Mouse (Mus musculus) myocyte (in vitro differentiated cells): ENCODE measurements around the gene Faap100.

ENCODE experiments used
- CEBPB ChIP-seq: IDR thresholded peaks from 2 replicates; pipeline ENCODE4 v1.6.1; 2011; ENCODE audit warnings: mild to moderate bottlenecking, moderate library complexity; ENCODE audit not compliant: poor library complexity, insufficient read depth, severe bottlenecking
- E2F4 ChIP-seq: IDR thresholded peaks from one replicate; pipeline ENCODE4 v1.6.1; 2011; ENCODE audit warnings: mild to moderate bottlenecking, control low read depth, moderate library complexity; ENCODE audit not compliant: insufficient read depth
- MAX ChIP-seq: IDR thresholded peaks from one replicate; pipeline ENCODE4 v1.6.1; 2011; ENCODE audit warnings: low read depth, mild to moderate bottlenecking, control low read depth
- MYOD1 ChIP-seq, 3 experiments: IDR thresholded peaks; one replicate each; pipeline ENCODE4 v1.6.1; 2011; ENCODE audit warnings: control low read depth in 2 of 3, low read depth in 2 of 3, mild to moderate bottlenecking in 2 of 3, moderate library complexity in 1 of 3; ENCODE audit not compliant: insufficient read length in 2 of 3, control insufficient read depth in 1 of 3
- MYOG ChIP-seq, 3 experiments: IDR thresholded peaks; one replicate each; pipeline ENCODE4 v1.6.1; 2011; ENCODE audit warnings: control low read depth in 2 of 3, low read depth in 2 of 3, mild to moderate bottlenecking in 2 of 3; ENCODE audit not compliant: insufficient read length in 2 of 3, control insufficient read depth in 1 of 3, insufficient read depth in 1 of 3
- POLR2A ChIP-seq: IDR thresholded peaks from one replicate; pipeline ENCODE4 v1.6.1; 2011; ENCODE audit warnings: low read depth, mild to moderate bottlenecking, control low read depth, moderate library complexity; ENCODE audit not compliant: insufficient read length
- POLR2AphosphoS2 ChIP-seq: IDR thresholded peaks from one replicate; pipeline ENCODE4 v1.6.1; 2011; ENCODE audit warnings: low read depth, control low read depth; ENCODE audit not compliant: insufficient read length
- REST ChIP-seq: IDR thresholded peaks from one replicate; pipeline ENCODE4 v1.6.1; 2011; ENCODE audit warnings: mild to moderate bottlenecking, control low read depth, moderate library complexity; ENCODE audit not compliant: insufficient read depth, insufficient read length
- SRF ChIP-seq: IDR thresholded peaks from one replicate; pipeline ENCODE4 v1.6.1; 2011; ENCODE audit warnings: low read depth; ENCODE audit not compliant: control insufficient read depth, insufficient read length
- TCF12 ChIP-seq: IDR thresholded peaks from one replicate; pipeline ENCODE4 v1.6.1; 2011; ENCODE audit warnings: mild to moderate bottlenecking, control low read depth; ENCODE audit not compliant: poor library complexity, insufficient read depth, severe bottlenecking
- TCF3 ChIP-seq: IDR thresholded peaks from one replicate; pipeline ENCODE4 v1.6.1; 2011; ENCODE audit warnings: low read depth, control low read depth; ENCODE audit not compliant: insufficient read length
- USF1 ChIP-seq: IDR thresholded peaks from one replicate; pipeline ENCODE4 v1.6.1; 2011; ENCODE audit warnings: low read depth, mild to moderate bottlenecking, control low read depth, moderate library complexity

DNA sequence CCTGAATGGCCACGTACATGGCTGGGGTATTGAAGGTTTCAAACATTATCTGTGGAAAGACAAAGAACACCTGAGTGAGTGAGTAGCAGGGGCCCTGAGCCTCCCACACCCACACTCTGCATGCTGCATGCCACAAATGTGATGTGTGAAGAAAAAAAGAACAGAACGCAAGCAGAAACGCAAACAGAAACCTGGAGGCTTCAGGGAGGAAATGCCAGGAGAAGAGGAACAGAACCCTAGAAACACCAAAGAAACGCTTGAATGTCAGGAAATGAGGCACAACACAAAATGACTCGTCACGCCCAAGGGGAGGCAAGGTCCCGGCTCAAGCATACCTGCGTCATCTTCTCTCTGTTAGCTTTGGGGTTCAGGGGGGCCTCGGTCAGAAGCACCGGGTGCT is 31.3 kb downstream of the Faap100 start:
- TF ChIP-seq POLR2A = no peak
- no peak for TF ChIP-seq USF1
- no peak for TF ChIP-seq TCF3
- TF ChIP-seq MYOD1 (IDR thresholded peaks at IDR 0.05; ENCODE audit: control insufficient read depth in 1 of 3, insufficient read length in 2 of 3, low read depth in 2 of 3) = no peak
- TF ChIP-seq POLR2AphosphoS2 = no peak
- no peak for TF ChIP-seq TCF12
- no peak for TF ChIP-seq SRF
- TF ChIP-seq MYOG (IDR thresholded peaks at IDR 0.05; ENCODE audit: control insufficient read depth in 1 of 3, insufficient read depth in 1 of 3, insufficient read length in 2 of 3, low read depth in 2 of 3) = no peak
- no peak for TF ChIP-seq MAX
- TF ChIP-seq E2F4 = no peak
- no peak for TF ChIP-seq REST
- no peak for TF ChIP-seq CEBPB
